Mouse (Mus musculus) megakaryocyte, adult 5-6 weeks (primary cell): ENCODE measurements around the gene Arhgef19. TPM values are rescaled to one million over a fixed set of nuclear protein-coding genes. Genes with fewer than 3 reads are reported as not detected.
A peak's percentile ranks its signal among the peaks of the same experiment; 100 is the strongest.

Experiments used
- ATAC-seq: 2 replicates; pipeline ENCODE4 v1.8.0; 2016; ENCODE audit warnings: mild to moderate bottlenecking, inconsistent platforms; ENCODE audit not compliant: poor library complexity, severe bottlenecking
- total RNA-seq, 2 experiments: library from RNA; stranded (forward) in 1 of 2; stranded (reverse) in 1 of 2; fragments of 153-499, 151-499 nt in 1 of 2; fragments of 221-1000, 200-1000 nt in 1 of 2; gene quantifications; 2 replicates each; pipeline versions ENCODE4 v1.2.3 to v1.2.4; 2015 to 2017

Arhgef19 gene
- total RNA-seq, 2 experiments from 2014 or later, result not detected

DNA sequence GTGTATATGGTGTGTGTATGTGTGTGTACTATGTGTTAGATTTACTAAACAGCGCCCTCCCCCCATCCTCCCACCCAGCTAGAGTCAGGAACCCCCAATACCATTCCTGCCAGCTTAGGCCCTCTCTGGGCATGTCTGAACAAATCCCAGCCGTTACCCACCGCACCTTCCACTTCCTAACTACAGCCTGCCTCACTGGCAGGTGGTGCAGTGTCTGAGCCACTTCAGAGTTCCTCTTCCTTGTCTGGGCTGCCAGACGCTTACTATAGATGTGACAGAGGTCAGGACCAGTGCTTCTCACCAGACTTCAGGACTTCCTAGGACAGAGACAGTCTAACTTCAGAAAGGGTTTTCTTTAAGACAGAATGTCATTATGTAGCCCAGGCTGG is 64.9 kb downstream of the Arhgef19 start:
- 0 out of 2 replicates have a peak, but pooled peaks have one; percentile 35 for ATAC-seq

DNA sequence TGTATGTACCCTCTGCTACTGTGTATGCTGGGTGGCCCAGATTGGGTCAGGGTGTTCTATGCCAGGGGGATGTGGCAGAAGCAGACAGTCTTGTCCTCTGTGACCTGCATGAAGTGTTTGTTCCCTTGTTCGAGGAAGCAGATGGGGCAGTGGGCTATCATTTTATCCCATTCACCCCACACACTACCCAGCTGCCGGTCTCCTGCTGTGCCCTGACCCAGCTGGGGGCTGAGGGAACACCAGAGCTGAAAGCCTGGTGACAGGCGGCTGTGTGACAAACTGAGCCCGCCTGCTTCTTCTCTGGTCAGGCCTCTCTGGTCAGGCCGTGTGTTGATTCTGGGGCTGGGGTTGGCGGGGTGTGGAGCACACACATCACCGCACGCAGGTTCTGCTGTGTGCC is 66.8 kb downstream of the Arhgef19 start:
- ATAC-seq, result no peak

Other genes with a start within 250 kb of the Arhgef19 start
- not detected in 2 replicates for gene Mfap2, start 229.1 kb upstream of the Arhgef19 start, total RNA-seq (2015)
- gene Mfap2, start 229.1 kb upstream of the Arhgef19 start, total RNA-seq (2017), result not detected in 2 replicates
- gene Crocc, start 178.9 kb upstream of the Arhgef19 start, total RNA-seq (2015), result 1.9 and 2.8 TPM in 2 replicates
- gene Crocc, start 178.9 kb upstream of the Arhgef19 start, total RNA-seq (2017), result 8.6 and 9.1 TPM in 2 replicates
- 70.2 and 72.2 TPM in 2 replicates for gene Necap2, start 161.1 kb upstream of the Arhgef19 start, total RNA-seq (2015)
- gene Necap2, start 161.1 kb upstream of the Arhgef19 start, total RNA-seq (2017), result 126 and 133 TPM in 2 replicates
- gene Spata21, start 151.2 kb upstream of the Arhgef19 start, total RNA-seq (2015), result not detected in 2 replicates
- gene Spata21, start 151.2 kb upstream of the Arhgef19 start, total RNA-seq (2017), result not detected in 2 replicates
- gene Szrd1, start 99.7 kb upstream of the Arhgef19 start, total RNA-seq (2015), result 45.4 and 46.8 TPM in 2 replicates
- gene Szrd1, start 99.7 kb upstream of the Arhgef19 start, total RNA-seq (2017), result 41.0 and 46.9 TPM in 2 replicates
- 14.1 and 16.3 TPM in 2 replicates for gene Fbxo42, start 91.6 kb upstream of the Arhgef19 start, total RNA-seq (2015)
- gene Fbxo42, start 91.6 kb upstream of the Arhgef19 start, total RNA-seq (2017), result 10.0 and 12.6 TPM in 2 replicates
- gene Rsg1, start 25.5 kb upstream of the Arhgef19 start, total RNA-seq (2015), result not detected in 2 replicates
- 0.77 and 0.95 TPM in 2 replicates for gene Rsg1, start 25.5 kb upstream of the Arhgef19 start, total RNA-seq (2017)
- gene Epha2, start 61.7 kb downstream of the Arhgef19 start, total RNA-seq (2015), result 1.1 TPM in 2 replicates
- gene Epha2, start 61.7 kb downstream of the Arhgef19 start, total RNA-seq (2017), result 1.3 and 2.1 TPM in 2 replicates
- gene Fam131c, start 128.7 kb downstream of the Arhgef19 start, total RNA-seq (2015), result not detected in 2 replicates
- not detected in 2 replicates for gene Fam131c, start 128.7 kb downstream of the Arhgef19 start, total RNA-seq (2017)
- not detected in 2 replicates for gene Clcnka, start 159.2 kb downstream of the Arhgef19 start, total RNA-seq (2015)
- gene Clcnka, start 159.2 kb downstream of the Arhgef19 start, total RNA-seq (2017), result not detected in 2 replicates
- gene Clcnkb, start 176.5 kb downstream of the Arhgef19 start, total RNA-seq (2015), result not detected in 2 replicates
- gene Clcnkb, start 176.5 kb downstream of the Arhgef19 start, total RNA-seq (2017), result not detected in 2 replicates
- gene Hspb7, start 181.3 kb downstream of the Arhgef19 start, total RNA-seq (2015), result not detected in 2 replicates
- not detected in 2 replicates for gene Hspb7, start 181.3 kb downstream of the Arhgef19 start, total RNA-seq (2017)
- not detected in 2 replicates for gene Srarp, start 196.6 kb downstream of the Arhgef19 start, total RNA-seq (2015)
- gene Srarp, start 196.6 kb downstream of the Arhgef19 start, total RNA-seq (2017), result not detected in 2 replicates
- gene Zbtb17, start 205.2 kb downstream of the Arhgef19 start, total RNA-seq (2015), result 12.7 TPM in 2 replicates
- gene Zbtb17, start 205.2 kb downstream of the Arhgef19 start, total RNA-seq (2017), result 12.5 and 19.4 TPM in 2 replicates